Mouse (Mus musculus) liver, adult 2 months (tissue): ENCODE measurements around the gene Olfr270.

Source experiments
- CTCF ChIP-seq: fragments of 200-500 bp; IDR thresholded peaks from 2 replicates; pipeline ENCODE4 v1.5.1; 2011; ENCODE audit warnings: low read depth, low read length, control low read depth
- POLR2A ChIP-seq: fragments of 200-500 bp; IDR thresholded peaks from 2 replicates; pipeline ENCODE4 v1.6.1; 2011; ENCODE audit warnings: low read length, control low read depth; ENCODE audit not compliant: insufficient read depth; ENCODE audit errors: extremely low read depth

DNA sequence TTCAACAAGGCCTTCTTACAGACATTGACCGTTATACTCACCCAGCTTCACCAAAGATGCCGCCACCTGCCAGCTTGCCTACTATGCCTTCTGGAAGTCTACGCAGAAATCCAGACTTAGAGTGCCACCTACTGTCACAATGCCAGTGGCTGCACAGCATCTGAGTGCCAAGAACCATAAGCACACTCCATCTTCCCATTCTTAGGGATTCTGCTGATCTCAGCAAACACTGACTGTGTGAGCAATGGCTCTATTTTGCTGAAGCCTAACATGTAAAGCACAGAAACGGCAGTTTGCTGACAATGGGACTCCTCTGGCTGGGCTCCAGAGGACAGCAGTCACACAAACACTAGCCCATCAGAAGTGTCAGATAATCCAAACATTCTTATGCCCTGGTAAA, 5.7 kb upstream of the Olfr270 start:
- no peak for TF ChIP-seq POLR2A
- TF ChIP-seq CTCF, result peak; percentile 44
